Mouse (Mus musculus) testis, adult 2 months (tissue): ENCODE measurements around the gene Ston2. TPM values are rescaled to one million over a fixed set of nuclear protein-coding genes. Genes with fewer than 3 reads are reported as not detected.

ENCODE experiments used
- H3K27ac ChIP-seq: fragments of 200-500 bp; 2 replicates; pipeline ENCODE4 v1.5.1; 2012; ENCODE audit warnings: low read depth, low read length; ENCODE audit not compliant: control insufficient read depth, insufficient read depth
- H3K27me3 ChIP-seq: fragments of 200-500 bp; 2 replicates; pipeline ENCODE4 v1.6.1; 2012; ENCODE audit warnings: mild to moderate bottlenecking, low read length, moderate library complexity; ENCODE audit not compliant: control insufficient read depth, insufficient read depth
- H3K36me3 ChIP-seq: fragments of 200-500 bp; 2 replicates; pipeline ENCODE4 v1.6.1; 2012; ENCODE audit warnings: mild to moderate bottlenecking, low read length; ENCODE audit not compliant: control insufficient read depth, insufficient read depth
- H3K4me1 ChIP-seq: fragments of 200-500 bp; 2 replicates; pipeline ENCODE4 v1.6.1; 2012; ENCODE audit warnings: low read length; ENCODE audit not compliant: control insufficient read depth, insufficient read depth
- H3K4me3 ChIP-seq: fragments of 200-500 bp; 2 replicates; pipeline ENCODE4 v1.5.1; 2012; ENCODE audit warnings: low read depth, mild to moderate bottlenecking, low read length, moderate library complexity, mixed read lengths; ENCODE audit not compliant: control insufficient read depth
- CTCF ChIP-seq: fragments of 200-500 bp; IDR thresholded peaks from 2 replicates; pipeline ENCODE4 v1.5.1; 2012; ENCODE audit warnings: low read depth, mild to moderate bottlenecking, inconsistent platforms, low read length, moderate library complexity; ENCODE audit not compliant: control insufficient read depth, insufficient read depth, insufficient replicate concordance
- POLR2A ChIP-seq: fragments of 200-500 bp; IDR thresholded peaks from 2 replicates; pipeline ENCODE4 v1.6.1; 2012; ENCODE audit warnings: low read depth, mild to moderate bottlenecking, inconsistent platforms, low read length, moderate library complexity; ENCODE audit not compliant: control insufficient read depth
- polyA plus RNA-seq: library from polyadenylated mRNA; depleted of rRNA; stranded (reverse); fragments of >200 nt; gene quantifications from 2 replicates; pipeline ENCODE4 v1.2.3, GENCODE M21; 2012

Gene Ston2
- polyA plus RNA-seq, 1 experiment: 19.7 TPM

- Histone ChIP-seq H3K4me1 (peaks cover 6% of the 10 kb centered on the region), H3K27ac (no peak overlapping the region), H3K4me3 (no peak overlapping the region), H3K36me3 (no peaks in the 10 kb centered on the region; the same call in 1 of the 2 replicates), H3K27me3 (no peaks in the 10 kb centered on the region)
- TF ChIP-seq CTCF (no peak; the same call in 1 of the 2 replicates), POLR2A (no peak)
These were observed 147.5 kb downstream of the Ston2 start for GRCm38 (mm10) chr12:91640712-91641111.

- Histone ChIP-seq H3K27ac (no peak overlapping the region), H3K36me3 (no peaks in the 10 kb centered on the region; the same call in 1 of the 2 replicates)
- TF ChIP-seq CTCF (no peak), POLR2A (no peak)
These were observed 149.8 kb downstream of the Ston2 start for GRCm38 (mm10) chr12:91638351-91638750.

DNA sequence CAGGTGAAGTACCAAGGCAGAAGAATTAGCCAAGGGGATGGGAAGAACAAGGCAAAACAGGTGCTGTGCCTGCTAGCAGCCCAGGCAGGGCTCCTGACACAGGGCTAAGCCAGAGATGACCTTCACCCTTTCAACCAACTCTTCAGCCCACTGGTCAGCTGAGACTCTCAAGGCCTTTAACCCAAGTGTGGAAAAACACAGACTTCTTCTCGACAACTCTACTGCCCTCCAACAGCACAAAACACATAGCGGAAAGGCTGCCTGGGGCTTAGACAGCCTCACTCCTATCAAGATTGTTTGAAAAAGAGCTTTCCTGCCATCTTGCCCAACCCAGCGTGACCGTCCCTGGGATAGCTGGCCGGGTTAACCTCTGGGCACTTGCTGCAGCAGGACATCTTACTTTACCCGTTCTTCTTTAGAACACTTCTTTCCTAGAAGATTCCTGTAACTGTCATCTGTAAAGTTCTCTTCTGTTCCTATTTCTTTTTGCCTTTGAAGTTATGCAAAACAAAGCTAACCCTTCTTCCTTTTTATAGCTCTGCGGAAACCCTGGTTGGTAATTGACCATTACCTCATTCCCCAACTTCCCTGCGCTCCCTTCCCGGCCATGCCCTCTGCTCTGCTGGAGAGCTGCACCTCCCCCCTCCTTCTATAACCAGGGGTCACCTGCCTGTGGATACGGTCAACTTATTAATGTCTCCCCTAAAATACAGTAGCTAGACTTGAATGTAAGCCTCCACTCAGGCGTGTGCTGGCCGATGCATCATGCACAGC is 150.9 kb downstream of the Ston2 start:
- TF ChIP-seq CTCF: no peak
- TF ChIP-seq POLR2A: no peak
- no peaks in the 10 kb centered on the region for H3K27me3 ChIP-seq
- no peak overlapping the region for H3K4me3 ChIP-seq
- H3K4me1 ChIP-seq: peaks cover 6% of the 10 kb centered on the region
- H3K27ac ChIP-seq: no peak overlapping the region
- H3K36me3 ChIP-seq: no peaks in the 10 kb centered on the region; the same call in 1 of the 2 replicates

More at GRCm38 (mm10) chr12:91638351-91638750, 149.8 kb downstream of the Ston2 start:
- Histone ChIP-seq H3K27me3 (no peaks in the 10 kb centered on the region), H3K4me1 (peaks cover 6% of the 10 kb centered on the region), H3K4me3 (no peak overlapping the region)

DNA sequence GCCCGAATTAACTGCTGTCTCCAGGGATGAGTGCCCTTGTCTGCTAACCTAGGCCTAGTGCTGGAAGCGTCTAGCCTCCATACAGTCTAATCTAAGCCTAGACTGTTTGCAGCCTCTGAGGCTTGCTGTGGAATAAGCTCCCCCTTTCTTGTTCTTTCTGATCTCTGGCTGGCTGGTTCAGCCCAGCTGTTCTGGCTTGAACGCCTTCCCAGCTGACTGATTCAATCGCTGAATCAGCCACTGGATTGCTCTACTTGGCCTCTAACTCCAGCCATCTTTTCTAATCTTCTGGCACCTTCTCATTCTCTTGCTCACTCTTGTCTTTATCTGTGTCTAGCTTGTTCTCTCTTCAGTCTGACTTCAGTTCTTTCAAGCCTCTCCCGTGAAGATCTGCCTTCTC is 161.7 kb downstream of the Ston2 start:
- Histone ChIP-seq H3K36me3 (no peaks in the 10 kb centered on the region), H3K27me3 (no peaks in the 10 kb centered on the region), H3K27ac (no peak overlapping the region), H3K4me1 (no peaks in the 10 kb centered on the region), H3K4me3 (no peak overlapping the region)
- no peak for TF ChIP-seq CTCF
- TF ChIP-seq POLR2A: no peak

- Histone ChIP-seq H3K27ac (no peak overlapping the region), H3K4me1 (no peaks in the 10 kb centered on the region), H3K27me3 (no peaks in the 10 kb centered on the region), H3K36me3 (no peaks in the 10 kb centered on the region), H3K4me3 (no peak overlapping the region)
- TF ChIP-seq CTCF: no peak
- TF ChIP-seq POLR2A: no peak
These were observed 163.2 kb downstream of the Ston2 start for GRCm38 (mm10) chr12:91625013-91625412.

GRCm38 (mm10) chr12:91609425-91609824 is 178.8 kb downstream of the Ston2 start:
- Histone ChIP-seq H3K27me3 (no peaks in the 10 kb centered on the region), H3K27ac (no peak overlapping the region), H3K4me1 (peaks cover 4% of the 10 kb centered on the region), H3K4me3 (no peak overlapping the region), H3K36me3 (no peaks in the 10 kb centered on the region)
- no peak for TF ChIP-seq POLR2A
- no peak for TF ChIP-seq CTCF

GRCm38 (mm10) chr12:91607678-91608077 is 180.5 kb downstream of the Ston2 start:
- H3K27ac ChIP-seq: no peak overlapping the region
- H3K4me1 ChIP-seq: peaks cover 4% of the 10 kb centered on the region
- no peak overlapping the region for H3K4me3 ChIP-seq
- TF ChIP-seq CTCF: no peak
- no peaks in the 10 kb centered on the region for H3K27me3 ChIP-seq
- no peaks in the 10 kb centered on the region for H3K36me3 ChIP-seq

DNA sequence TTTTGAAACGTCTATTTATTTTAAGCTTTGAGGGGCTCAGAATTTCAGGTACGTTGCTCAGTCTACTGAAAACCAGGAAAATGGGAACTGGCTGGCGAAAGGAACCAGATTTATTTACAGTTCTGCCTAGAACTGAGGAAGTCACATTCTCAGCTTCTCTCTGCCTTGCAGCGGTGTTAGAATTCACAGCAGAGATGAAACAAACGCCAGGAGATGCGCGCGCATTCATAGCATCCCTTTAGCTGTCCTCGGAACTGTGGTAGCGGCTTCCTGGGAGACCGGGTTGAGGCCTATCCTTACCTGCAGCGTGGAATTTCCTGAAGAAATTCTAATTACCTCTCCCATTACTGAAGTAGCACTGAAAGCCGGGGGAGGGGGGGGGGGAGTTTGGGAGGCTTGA is 181.5 kb downstream of the Ston2 start:
- TF ChIP-seq POLR2A: no peak

More for the DNA sequence above, 181.5 kb downstream of the Ston2 start:
- no peak overlapping the region for H3K4me3 ChIP-seq
- no peak overlapping the region for H3K27ac ChIP-seq
- H3K4me1 ChIP-seq: peaks cover 4% of the 10 kb centered on the region
- H3K36me3 ChIP-seq: no peaks in the 10 kb centered on the region
- no peaks in the 10 kb centered on the region for H3K27me3 ChIP-seq
